Mouse (Mus musculus) ovary, postnatal 10 days (tissue): ENCODE results near the gene Lgals1.

Source experiments
- DNase-seq: peaks from one replicate; pipeline ENCODE4 v3.0.0; 2022; ENCODE audit warnings: low spot score

Gene Lgals1

GRCm38 (mm10) chr15:78912040-78912439, 14.5 kb upstream of the Lgals1 start:
- no peak for DNase-seq

GRCm38 (mm10) chr15:78913632-78914090, 12.9 kb upstream of the Lgals1 start, which contains the start of gene Pdxp:
Pdxp (plus strand) TSS chr15:78913919.
- DNase-seq = peak; percentile 80

GRCm38 (mm10) chr15:78914091-78914822, 12.3 kb upstream of the Lgals1 start:
- DNase-seq = no peak

GRCm38 (mm10) chr15:78914823-78915659, 11.5 kb upstream of the Lgals1 start:
- DNase-seq = no peak

DNA sequence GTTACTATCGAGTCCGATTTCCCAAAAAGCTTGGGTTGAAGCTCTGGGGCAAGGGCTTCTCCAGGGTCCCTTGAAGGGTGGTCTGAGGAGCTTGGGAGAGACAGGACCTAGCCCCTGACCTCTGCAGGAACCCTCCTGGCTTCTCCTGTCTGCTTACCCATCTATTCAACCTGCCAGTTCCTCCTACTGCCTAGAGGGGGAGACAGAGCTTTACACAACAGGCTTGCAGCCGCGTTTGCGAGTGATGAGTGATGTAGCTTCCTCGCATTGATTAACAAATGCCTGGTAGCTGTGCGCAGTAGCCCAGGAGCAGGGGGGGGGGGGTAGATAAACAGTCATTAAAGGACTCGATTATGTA, 10.9 kb upstream of the Lgals1 start:
- DNase-seq = no peak

GRCm38 (mm10) chr15:78916052-78916826, 10.3 kb upstream of the Lgals1 start:
- no peak for DNase-seq

- DNase-seq = no peak
Measured at GRCm38 (mm10) chr15:78918126-78918525, 8.4 kb upstream of the Lgals1 start.

DNA sequence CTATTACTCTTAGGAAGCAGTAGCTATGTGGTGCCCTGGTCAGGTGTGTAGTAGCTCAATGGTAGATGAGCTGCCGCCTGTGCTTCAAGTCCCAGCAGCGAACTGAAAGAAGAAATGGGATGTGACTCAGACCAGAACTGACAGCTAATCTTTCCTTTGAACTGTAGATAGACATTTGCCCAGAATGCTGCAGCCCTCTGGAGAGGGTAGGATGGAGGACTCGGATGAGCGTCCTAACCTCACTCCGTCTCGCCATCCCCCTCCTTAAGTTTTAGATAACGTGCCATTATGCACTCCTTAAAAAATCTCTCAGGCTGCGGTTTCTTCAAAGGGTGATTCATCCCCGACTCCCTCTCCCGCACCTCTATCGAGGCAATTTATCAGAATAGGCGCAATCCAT, 6.6 kb upstream of the Lgals1 start:
- no peak for DNase-seq

DNA sequence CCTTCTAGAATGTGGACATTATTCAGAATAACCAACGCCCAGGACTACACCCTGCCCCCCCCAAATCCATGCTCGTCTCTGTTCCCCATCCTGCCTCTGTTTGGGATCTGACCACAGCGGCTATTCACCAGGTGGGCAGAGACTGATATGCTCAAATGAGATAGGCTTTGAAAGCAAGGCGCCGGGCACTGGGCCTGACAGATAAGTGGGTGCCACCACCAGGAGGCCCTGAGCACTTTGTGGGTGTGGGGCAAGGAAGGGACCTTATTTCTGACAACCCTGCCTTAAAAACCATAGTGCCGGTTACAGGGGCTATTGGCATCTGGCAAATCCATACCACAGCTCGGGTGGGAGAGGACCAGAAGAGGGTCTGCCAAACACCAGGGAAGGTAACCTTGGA, 3.8 kb upstream of the Lgals1 start:
- DNase-seq = no peak

DNA sequence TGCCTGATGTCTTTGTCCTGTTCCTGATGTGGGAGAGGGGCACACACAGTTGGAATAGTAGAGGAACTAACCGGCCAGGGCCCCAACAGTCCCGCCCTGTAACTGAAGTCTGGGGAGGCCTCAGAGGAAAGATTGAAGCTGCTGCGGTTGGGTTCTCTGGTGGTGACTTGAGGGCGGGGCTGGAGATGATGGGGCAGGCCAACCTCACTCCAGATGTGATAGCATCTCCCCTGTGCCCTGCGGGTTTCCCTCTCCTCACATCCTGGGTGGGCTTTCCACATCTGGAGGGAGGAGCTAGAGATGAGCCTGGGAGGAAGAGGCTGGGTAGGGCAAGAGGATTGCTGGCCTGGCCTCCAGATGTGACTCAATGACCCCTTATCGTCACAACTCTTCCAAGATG, 2.9 kb upstream of the Lgals1 start:
- DNase-seq = no peak

- DNase-seq = no peak
Measured at GRCm38 (mm10) chr15:78925129-78925528, 1.4 kb upstream of the Lgals1 start.

DNA sequence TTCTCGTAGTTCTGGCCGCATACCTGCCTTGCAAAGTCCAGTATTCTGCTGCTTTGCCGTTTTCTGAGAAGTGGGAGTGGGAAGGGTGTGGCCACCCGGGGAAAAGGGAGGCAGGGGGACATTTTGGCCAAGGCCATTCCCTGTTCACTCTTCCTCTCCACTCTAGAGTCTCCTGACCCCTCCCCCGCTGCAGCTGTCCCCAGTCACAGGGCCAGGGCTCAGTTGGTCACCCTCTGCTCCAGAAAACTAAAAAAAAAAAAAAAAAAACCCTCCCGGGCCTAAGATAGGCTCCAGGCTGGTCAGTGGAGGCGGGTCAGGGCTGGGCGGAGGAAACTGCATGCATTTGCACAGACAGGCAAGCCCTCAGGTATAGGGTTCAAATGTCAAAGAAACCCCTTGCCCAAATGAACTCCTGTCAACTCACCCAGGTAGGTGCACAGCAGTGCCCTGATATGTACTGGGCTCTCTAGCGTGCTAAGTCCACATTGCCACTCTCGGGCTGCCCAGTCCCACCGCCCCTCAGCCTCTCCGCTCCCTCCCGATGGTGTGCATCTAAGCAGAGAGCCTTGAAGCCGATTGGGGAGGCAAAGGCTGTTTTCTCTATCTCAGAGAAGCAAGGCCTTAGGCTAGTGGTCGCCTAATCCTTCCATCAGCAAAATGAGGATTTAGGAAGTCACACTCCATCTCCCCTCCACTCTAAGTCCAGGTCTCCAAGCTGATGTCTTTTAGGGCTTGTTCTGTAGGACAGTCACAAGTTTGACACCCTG, 679 bp downstream of the Lgals1 start:
- no peak for DNase-seq

DNA sequence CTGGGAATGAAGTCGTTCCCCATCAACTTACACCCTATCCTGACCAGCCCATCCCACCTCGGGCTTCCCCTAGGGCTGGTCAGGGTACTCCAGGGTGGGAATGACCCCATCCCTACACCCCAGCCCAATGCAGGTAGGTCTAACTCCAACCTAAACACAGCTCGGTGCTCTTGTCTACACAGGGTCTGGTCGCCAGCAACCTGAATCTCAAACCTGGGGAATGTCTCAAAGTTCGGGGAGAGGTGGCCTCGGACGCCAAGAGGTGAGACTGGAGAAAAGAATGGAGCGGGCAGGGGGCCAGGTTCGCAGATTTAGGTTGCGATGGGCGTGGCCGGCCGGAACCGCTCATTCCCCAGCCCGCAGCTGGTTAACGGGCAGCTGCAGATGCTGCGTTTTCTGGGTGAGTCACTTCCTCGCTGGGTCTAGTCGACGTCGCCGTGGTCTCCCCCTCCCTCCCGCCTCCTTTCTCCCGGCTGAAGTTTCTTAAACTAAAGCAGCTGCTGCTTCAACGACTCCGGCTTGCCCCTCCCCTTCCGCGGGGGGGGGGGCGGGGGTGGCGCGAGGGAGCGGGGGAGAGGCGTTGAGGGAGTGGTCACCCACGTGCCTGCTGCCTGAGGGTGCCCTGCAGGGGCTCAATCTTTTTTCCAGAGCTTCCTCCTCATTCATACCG, 1.4 kb downstream of the Lgals1 start:
- DNase-seq = peak; percentile 27

GRCm38 (mm10) chr15:78928539-78928938, 2.0 kb downstream of the Lgals1 start:
- DNase-seq = no peak

GRCm38 (mm10) chr15:78930192-78930706, 3.7 kb downstream of the Lgals1 start:
- no peak for DNase-seq

DNA sequence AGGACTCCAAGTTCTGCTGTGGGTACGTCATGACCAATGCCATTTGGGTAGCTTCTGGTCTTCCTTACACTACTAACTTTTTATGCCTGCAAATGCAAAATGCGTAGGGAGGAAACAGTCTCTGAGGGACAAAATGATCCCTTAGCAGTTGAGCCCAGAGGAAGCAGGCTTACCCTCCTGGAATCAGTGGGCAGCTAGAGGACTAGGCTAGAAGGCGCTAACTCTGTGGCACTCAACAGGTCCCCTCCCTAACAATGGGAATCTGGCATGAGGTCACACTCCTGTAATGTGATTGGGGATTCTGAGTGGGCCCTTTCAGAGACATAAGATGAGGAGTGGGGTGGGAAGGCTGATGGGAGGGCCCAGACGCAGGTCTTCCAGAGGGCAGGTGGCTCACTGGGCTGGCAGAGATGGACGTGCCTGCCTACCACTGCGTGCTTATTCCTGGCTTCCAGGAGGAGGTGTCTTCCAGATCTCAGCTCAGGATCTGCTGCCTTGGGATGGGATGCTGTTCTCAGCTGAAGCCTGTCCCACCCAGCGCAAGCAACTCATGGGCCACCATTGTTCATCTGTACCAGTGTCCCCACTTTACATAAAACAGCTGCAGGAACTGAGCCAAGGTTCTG, 4.4 kb downstream of the Lgals1 start:
- no peak for DNase-seq

DNA sequence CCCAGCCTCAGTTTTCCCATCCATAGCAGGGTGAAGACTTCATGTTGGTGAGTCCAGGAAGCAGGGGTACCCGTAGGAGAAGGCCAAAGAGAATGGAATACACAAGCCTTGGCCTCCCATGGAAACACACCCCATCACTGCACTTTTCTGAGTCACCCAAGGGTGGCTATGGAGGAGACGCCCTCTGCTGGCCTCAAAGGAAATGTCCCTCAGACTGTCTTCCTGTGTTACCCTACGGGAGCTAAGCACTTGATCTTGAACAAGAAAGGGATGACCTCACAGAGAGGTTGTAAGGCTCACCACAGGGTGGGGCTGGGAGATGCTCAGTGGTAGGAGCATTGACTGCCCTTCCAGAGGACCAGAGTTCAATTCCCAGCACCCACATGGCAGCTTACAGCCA, 5.1 kb downstream of the Lgals1 start:
- no peak for DNase-seq

DNA sequence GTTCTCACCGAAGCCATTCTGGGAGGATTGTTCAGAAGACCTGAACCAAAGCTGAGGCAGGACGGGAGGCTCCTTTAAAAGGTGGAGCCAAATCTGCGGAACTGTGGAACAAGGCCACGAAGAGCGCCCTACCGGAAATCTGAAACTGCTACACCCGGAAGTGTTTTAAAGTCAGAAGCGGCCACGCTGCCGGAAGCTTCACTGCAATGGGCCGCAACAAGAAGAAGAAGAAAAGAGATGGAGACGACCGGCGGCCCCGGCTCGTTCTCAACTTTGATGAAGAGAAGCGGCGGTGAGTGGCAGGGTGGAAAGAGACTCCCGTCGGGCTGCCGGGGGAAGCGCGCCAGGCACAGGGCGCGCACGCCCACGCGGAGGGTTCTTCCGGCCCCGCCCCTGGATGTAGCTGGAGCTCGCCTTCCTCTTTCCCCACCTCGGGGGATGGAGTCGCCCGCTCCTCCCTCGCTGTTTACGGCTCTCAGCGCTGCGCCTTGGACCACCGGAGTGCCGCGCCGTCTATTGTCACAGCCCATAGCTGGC, 8.3 kb downstream of the Lgals1 start, which contains the start of gene Nol12:
TSS of gene Nol12 (plus strand) at position 150 of the 537 bp plus-strand sequence.
- DNase-seq = peak; percentile 57

- DNase-seq = no peak
Measured at GRCm38 (mm10) chr15:78936403-78936802, 9.9 kb downstream of the Lgals1 start.

DNA sequence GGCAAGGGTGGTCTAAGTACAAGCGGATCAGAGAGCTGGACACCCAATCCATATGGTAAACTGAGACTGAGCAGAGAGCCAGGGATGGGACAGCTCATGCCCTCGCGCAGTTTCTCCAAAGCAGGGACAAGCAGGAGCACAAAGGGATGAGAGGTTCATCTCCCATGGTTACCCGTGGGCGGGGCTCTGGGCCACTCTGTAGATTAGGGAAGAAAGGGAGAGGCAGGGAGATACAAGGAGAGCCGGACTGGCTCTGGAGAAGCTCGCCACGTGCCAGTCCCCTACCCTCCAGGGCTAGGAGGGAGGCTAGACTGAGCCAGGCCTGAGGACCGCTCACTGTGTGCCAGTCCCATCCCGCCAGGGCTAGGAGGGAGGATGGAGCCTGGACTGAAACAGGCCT, 10.8 kb downstream of the Lgals1 start:
- no peak for DNase-seq
